14 mouse cellular contexts compared by ENCODE assay signal in the genomic region with DNA sequence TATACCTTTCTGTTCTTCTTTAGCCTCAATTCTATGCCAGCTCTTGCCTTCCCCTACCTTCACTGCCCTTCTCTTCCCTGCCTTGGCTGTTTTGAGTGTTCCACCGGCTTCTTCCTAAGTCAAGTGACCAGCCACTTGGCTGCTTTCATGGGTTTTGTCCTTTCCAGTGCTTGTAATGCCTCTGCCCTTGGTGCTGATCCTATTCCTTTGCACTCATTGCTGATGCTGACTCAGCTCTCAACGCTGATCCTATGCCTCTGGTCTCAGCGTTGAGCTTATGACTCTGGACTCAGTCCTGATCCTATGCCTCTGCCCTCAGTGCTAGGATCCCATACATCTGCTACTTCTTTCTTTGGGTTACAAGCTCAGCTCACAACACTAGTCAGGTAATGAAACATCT.
"Had no signal": no experiment of that assay in that cellular context is flagged by ENCODE, and none has a peak within 500 bp of the region (broad histone marks: within the 10 kb centered on the region; RNA-seq: fewer than 3 reads in every experiment).

No protein-coding gene starts in this region.

- H3K4me2 ChIP-seq: limb, embryonic 13.5 days; liver, embryonic 11.5 days; liver, embryonic 15.5 days; midbrain, embryonic 12.5 days; stomach, embryonic 15.5 days had no signal

- H3K4me3 ChIP-seq: limb, embryonic 13.5 days; liver, embryonic 15.5 days; midbrain, embryonic 12.5 days; stomach, embryonic 15.5 days had no signal

- H3K36me3 ChIP-seq: limb, embryonic 13.5 days; liver, embryonic 15.5 days; midbrain, embryonic 12.5 days; stomach, embryonic 15.5 days had no signal

- DNase-seq: kidney, adult 2 months; kidney, postnatal 36 days; layer of hippocampus, adult 9-11 months; lung, adult 2 months; lung, postnatal 10 days; right cerebral cortex, postnatal 14 days; thymus, adult 2 months; thymus, postnatal 25 days had no signal

- H3K27ac ChIP-seq: limb, embryonic 13.5 days; liver, embryonic 15.5 days; macrophage; midbrain, embryonic 12.5 days; stomach, embryonic 15.5 days had no signal

- H3K4me1 ChIP-seq: limb, embryonic 13.5 days; liver, embryonic 15.5 days; midbrain, embryonic 12.5 days; stomach, embryonic 15.5 days had no signal

- H3K9me3 ChIP-seq: limb, embryonic 13.5 days; liver, embryonic 15.5 days; midbrain, embryonic 12.5 days; stomach, embryonic 15.5 days had no signal

- H3K9ac ChIP-seq: limb, embryonic 13.5 days; liver, embryonic 15.5 days; midbrain, embryonic 12.5 days; stomach, embryonic 15.5 days had no signal

- H3K27me3 ChIP-seq: limb, embryonic 13.5 days; liver, embryonic 15.5 days; midbrain, embryonic 12.5 days; stomach, embryonic 15.5 days had no signal
